Mouse (Mus musculus) neural tube, embryonic 12.5 days (tissue): Measurements from ENCODE around the gene Fnip1. TPM values are rescaled to one million over a fixed set of nuclear protein-coding genes. Genes with fewer than 3 reads are reported as not detected.

ENCODE experiments used
- ATAC-seq: fragments of 200-750 bp; cut with Nextera tagmentation; 2 replicates; pipeline ENCODE4 v1.8.0; 2017; ENCODE audit warnings: low read depth, mild to moderate bottlenecking, moderate TSS enrichment, moderate library complexity; ENCODE audit not compliant: low FRiP score
- H3K27ac ChIP-seq: fragments of 300-500 bp; sonication (generic); 2 replicates; pipeline ENCODE4 v1.5.1; 2016
- H3K27me3 ChIP-seq: fragments of 300-500 bp; sonication (generic); replicated peaks from 2 replicates; pipeline ENCODE4 v1.6.1; 2016; ENCODE audit warnings: mild to moderate bottlenecking
- H3K36me3 ChIP-seq: fragments of 300-500 bp; sonication (generic); 2 replicates; pipeline ENCODE4 v1.6.1; 2016; ENCODE audit warnings: mild to moderate bottlenecking
- H3K4me1 ChIP-seq: fragments of 300-500 bp; sonication (generic); 2 replicates; pipeline ENCODE4 v1.6.1; 2016
- H3K4me2 ChIP-seq: fragments of 300-500 bp; sonication (generic); replicated peaks from 2 replicates; pipeline ENCODE4 v1.6.1; 2016; ENCODE audit warnings: mild to moderate bottlenecking
- H3K4me3 ChIP-seq: fragments of 300-500 bp; sonication (generic); 2 replicates; pipeline ENCODE4 v1.5.1; 2016
- H3K9ac ChIP-seq: fragments of 300-500 bp; sonication (generic); 2 replicates; pipeline ENCODE4 v1.6.1; 2016; ENCODE audit warnings: mild to moderate bottlenecking
- H3K9me3 ChIP-seq: fragments of 300-500 bp; sonication (generic); 2 replicates; pipeline ENCODE4 v1.6.1; 2016; ENCODE audit warnings: mild to moderate bottlenecking
- WGBS: fragments of 180-500 bp; shearing (Covaris S2); methylation state at CpG from one replicate; pipeline ENCODE4 v1.1.7; 2016; 5-methylcytosine and 5-hydroxymethylcytosine counted together
- polyA plus RNA-seq: library from polyadenylated mRNA; unstranded; fragments of >200 nt; fragmentation: Nextera tagmentation; extraction: Ambion mirVana; gene quantifications from 2 replicates; pipeline ENCODE4 v1.2.1, GENCODE M21; 2016

Fnip1 gene
- polyA plus RNA-seq, 1 experiment from 2014 or later = 11.6 TPM

DNA sequence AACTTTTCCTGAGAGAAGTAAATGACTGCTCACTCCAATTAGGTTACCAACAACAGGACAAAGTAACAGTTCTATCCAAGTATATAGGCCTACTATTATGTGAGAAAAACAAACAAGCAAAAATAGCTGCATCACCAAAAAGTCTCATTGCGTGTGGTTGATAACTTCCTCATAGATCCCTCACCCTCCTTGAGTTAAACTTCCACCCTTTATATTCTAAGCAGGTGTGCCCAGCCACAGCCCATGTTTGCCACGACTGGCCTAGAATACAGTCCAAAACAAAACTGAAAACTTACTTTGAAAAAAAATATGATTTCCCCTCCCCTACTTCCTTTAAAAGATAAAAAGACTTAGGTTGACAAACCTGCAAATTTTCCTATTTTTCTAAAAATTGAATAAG, 90.0 kb downstream of the Fnip1 start:
- no peaks in the 10 kb centered on the region for H3K27me3 ChIP-seq
- no peak overlapping the region for H3K27ac ChIP-seq
- peaks cover 13% of the 10 kb centered on the region for H3K4me1 ChIP-seq
- H3K4me2 ChIP-seq = no peak overlapping the region
- no peak overlapping the region for H3K9ac ChIP-seq
- no peak for ATAC-seq
- 92% methylated on average over 2 of the region's 2 CpGs for WGBS
- no peaks in the 10 kb centered on the region for H3K36me3 ChIP-seq
- H3K9me3 ChIP-seq = no peaks in the 10 kb centered on the region
- H3K4me3 ChIP-seq = no peak overlapping the region

- Histone ChIP-seq H3K9me3 (no peaks in the 10 kb centered on the region), H3K4me1 (no peaks in the 10 kb centered on the region), H3K36me3 (no peaks in the 10 kb centered on the region), H3K27me3 (no peaks in the 10 kb centered on the region), H3K4me2 (no peak overlapping the region), H3K9ac (no peak overlapping the region), H3K27ac (no peak overlapping the region), H3K4me3 (no peak overlapping the region)
- no peak for ATAC-seq
- WGBS = 87% methylated on average over 1 of the region's 1 CpGs
These were observed 92.4 kb downstream of the Fnip1 start for GRCm38 (mm10) chr11:54530391-54530790.

DNA sequence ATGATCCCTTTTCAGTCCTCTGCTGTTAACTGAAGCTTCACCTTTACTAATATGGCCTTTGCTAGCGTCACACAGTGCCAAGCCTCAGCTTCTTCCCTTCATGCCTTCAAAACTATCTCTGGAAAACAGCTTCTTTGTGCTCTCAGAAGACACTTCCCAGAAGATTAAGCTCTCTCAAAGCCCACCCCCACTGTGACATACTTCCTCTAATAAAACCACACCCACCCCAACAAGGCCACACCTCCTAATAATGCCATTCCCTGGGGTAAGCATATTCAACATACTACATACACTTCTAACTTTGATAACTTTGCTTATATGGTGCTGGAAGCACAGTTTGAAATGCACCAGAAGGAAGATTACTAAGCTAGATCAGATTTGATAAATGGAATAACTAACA, 92.9 kb downstream of the Fnip1 start:
- Histone ChIP-seq H3K4me2 (no peak overlapping the region), H3K27ac (no peak overlapping the region), H3K27me3 (no peaks in the 10 kb centered on the region), H3K9ac (no peak overlapping the region), H3K4me3 (no peak overlapping the region), H3K4me1 (no peaks in the 10 kb centered on the region), H3K36me3 (no peaks in the 10 kb centered on the region), H3K9me3 (no peaks in the 10 kb centered on the region)
- ATAC-seq = no peak
- 94% methylated on average over 1 of the region's 1 CpGs for WGBS

GRCm38 (mm10) chr11:54533834-54534233, 95.8 kb downstream of the Fnip1 start:
- no peaks in the 10 kb centered on the region for H3K9me3 ChIP-seq
- H3K4me3 ChIP-seq = no peak overlapping the region
- no peak overlapping the region for H3K4me2 ChIP-seq
- no peak for ATAC-seq
- H3K27me3 ChIP-seq = no peaks in the 10 kb centered on the region
- no peak overlapping the region for H3K9ac ChIP-seq
- H3K27ac ChIP-seq = no peak overlapping the region
- H3K36me3 ChIP-seq = no peaks in the 10 kb centered on the region
- no peaks in the 10 kb centered on the region for H3K4me1 ChIP-seq
- WGBS = 81% methylated on average over 2 of the region's 2 CpGs

- ATAC-seq = no peak
- 58% methylated on average over 6 of the region's 6 CpGs for WGBS
These were observed 96.9 kb downstream of the Fnip1 start for GRCm38 (mm10) chr11:54534871-54535270.

DNA sequence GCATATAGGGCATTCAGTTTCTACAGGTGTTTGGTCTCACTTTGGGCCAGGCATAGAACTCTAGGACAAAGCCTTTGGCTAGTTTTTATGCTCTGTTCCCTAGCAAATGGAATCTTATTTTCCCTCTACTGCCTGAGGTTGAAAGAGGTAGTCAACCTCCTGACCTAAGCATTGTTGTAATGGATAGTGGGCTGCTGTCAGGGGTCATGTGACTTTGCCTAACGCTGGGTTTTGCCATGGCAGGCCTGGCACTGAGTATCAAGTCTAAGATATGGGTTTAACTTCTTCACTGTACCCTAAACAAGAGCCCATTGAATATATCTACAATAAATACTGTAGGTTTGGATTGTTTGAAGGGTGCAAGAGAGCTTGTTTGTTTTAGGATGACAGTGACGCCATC, 101.0 kb downstream of the Fnip1 start:
- 65% methylated on average over 2 of the region's 2 CpGs for WGBS
- no peaks in the 10 kb centered on the region for H3K4me1 ChIP-seq

More at GRCm38 (mm10) chr11:54534871-54535270, 96.9 kb downstream of the Fnip1 start:
- Histone ChIP-seq H3K4me3 (no peak overlapping the region), H3K9ac (no peak overlapping the region), H3K27ac (no peak overlapping the region), H3K4me1 (no peaks in the 10 kb centered on the region), H3K9me3 (no peaks in the 10 kb centered on the region), H3K36me3 (no peaks in the 10 kb centered on the region), H3K4me2 (no peak overlapping the region), H3K27me3 (no peaks in the 10 kb centered on the region)

DNA sequence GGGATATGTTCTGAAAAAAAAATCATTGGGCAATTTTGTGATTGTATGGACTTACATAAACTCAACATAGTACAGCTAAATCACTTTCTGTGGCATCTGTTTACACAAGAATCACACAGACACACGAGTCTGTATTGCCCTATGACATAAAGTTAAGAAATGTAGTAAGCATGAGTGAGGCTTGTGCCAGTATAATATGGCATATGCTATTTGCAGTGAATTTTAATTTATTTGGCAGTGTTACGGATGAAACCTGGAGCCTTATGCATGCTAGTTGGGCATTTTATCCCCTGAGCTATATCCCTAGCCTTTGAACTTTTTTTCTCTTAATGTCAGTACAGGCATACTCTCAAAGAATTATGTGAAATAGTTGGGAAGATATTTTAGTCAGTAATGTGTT, 101.5 kb downstream of the Fnip1 start:
- no peaks in the 10 kb centered on the region for H3K36me3 ChIP-seq
- no peak overlapping the region for H3K9ac ChIP-seq
- no peak for ATAC-seq
- WGBS = 88% methylated on average over 2 of the region's 2 CpGs
- no peak overlapping the region for H3K4me2 ChIP-seq
- H3K27me3 ChIP-seq = no peaks in the 10 kb centered on the region
- H3K4me3 ChIP-seq = no peak overlapping the region
- H3K27ac ChIP-seq = no peak overlapping the region
- no peaks in the 10 kb centered on the region for H3K9me3 ChIP-seq
- H3K4me1 ChIP-seq = no peaks in the 10 kb centered on the region

More for the DNA sequence above, 101.0 kb downstream of the Fnip1 start:
- ATAC-seq = no peak
- H3K4me3 ChIP-seq = no peak overlapping the region
- H3K36me3 ChIP-seq = no peaks in the 10 kb centered on the region
- H3K9me3 ChIP-seq = no peaks in the 10 kb centered on the region
- no peak overlapping the region for H3K27ac ChIP-seq
- H3K4me2 ChIP-seq = no peak overlapping the region
- no peak overlapping the region for H3K9ac ChIP-seq
- no peaks in the 10 kb centered on the region for H3K27me3 ChIP-seq

DNA sequence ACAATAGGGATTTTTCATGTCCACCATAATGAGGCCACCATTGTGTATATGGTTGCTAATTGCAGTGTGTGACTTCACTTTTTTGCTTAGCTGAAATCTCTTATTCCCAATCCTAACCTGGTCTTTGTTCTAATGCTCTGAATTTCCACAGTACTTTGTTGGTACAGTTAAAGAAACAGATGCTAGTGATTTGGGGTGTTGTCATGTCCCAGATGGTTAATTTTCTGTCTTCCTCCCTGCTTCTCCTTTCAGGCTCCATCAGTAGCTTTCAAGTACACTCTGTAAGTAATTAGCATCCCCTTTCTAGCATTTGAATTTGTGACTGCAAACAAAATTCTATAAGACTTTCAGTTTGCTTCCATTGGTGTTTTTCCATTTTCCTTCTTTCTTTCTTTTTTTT, 102.3 kb downstream of the Fnip1 start:
- no peak overlapping the region for H3K4me3 ChIP-seq
- no peaks in the 10 kb centered on the region for H3K4me1 ChIP-seq
- H3K4me2 ChIP-seq = no peak overlapping the region
- H3K9ac ChIP-seq = no peak overlapping the region
- H3K27ac ChIP-seq = no peak overlapping the region
- H3K27me3 ChIP-seq = no peaks in the 10 kb centered on the region
- ATAC-seq = no peak
- H3K9me3 ChIP-seq = no peaks in the 10 kb centered on the region
- H3K36me3 ChIP-seq = no peaks in the 10 kb centered on the region

DNA sequence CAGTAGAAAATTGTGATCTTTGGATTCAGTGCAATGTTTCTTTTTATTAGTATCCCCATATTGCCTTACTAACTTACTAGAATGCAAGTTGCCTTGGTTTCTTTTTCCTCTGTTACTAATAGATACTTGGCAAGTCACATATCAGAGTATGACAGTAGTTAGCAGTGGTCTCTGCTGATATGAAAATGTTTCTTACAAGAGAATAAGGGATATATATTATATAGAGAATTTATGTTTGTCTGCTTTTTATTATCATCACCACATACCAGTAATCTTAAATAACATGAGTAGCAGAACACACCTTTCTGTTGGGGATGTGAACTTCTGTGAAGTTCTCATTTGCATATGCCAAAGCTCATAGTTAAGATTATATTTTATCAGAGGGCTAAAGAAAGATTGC, 104.4 kb downstream of the Fnip1 start:
- H3K27me3 ChIP-seq = no peaks in the 10 kb centered on the region
- H3K4me2 ChIP-seq = no peak overlapping the region
- no peak overlapping the region for H3K27ac ChIP-seq
- H3K36me3 ChIP-seq = no peaks in the 10 kb centered on the region
- H3K9ac ChIP-seq = no peak overlapping the region
- no peaks in the 10 kb centered on the region for H3K4me1 ChIP-seq
- H3K9me3 ChIP-seq = no peaks in the 10 kb centered on the region
- no peak overlapping the region for H3K4me3 ChIP-seq
- ATAC-seq = no peak

GRCm38 (mm10) chr11:54554970-54555369, 117.0 kb downstream of the Fnip1 start:
- Histone ChIP-seq H3K9me3 (no peaks in the 10 kb centered on the region), H3K4me2 (no peak overlapping the region), H3K9ac (no peak overlapping the region), H3K27ac (no peak overlapping the region), H3K4me3 (no peak overlapping the region), H3K4me1 (no peaks in the 10 kb centered on the region), H3K36me3 (no peaks in the 10 kb centered on the region), H3K27me3 (no peaks in the 10 kb centered on the region)
- WGBS = 84% methylated on average over 2 of the region's 2 CpGs
- ATAC-seq = no peak

DNA sequence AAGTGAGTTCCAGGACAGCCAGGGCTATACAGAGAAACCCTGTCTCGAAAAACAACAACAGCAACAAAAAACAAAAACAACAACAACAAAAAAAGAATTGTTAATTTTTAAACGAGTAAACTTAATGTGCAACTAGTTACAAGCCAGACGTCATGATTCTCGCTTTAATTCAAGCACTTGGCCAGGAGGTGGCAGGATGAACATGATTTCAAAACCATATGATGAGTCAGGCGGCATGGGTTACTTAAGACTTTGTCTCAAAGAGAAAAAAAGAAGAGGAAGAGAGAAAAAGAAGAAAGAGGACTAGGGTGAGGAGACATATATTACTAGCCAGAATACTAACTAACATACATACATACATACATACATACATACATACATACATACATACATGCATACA, 124.8 kb downstream of the Fnip1 start:
- no peaks in the 10 kb centered on the region for H3K9me3 ChIP-seq
- H3K4me3 ChIP-seq = no peak overlapping the region
- H3K4me1 ChIP-seq = no peaks in the 10 kb centered on the region
- no peak overlapping the region for H3K9ac ChIP-seq
- no peaks in the 10 kb centered on the region for H3K36me3 ChIP-seq
- 88% methylated on average over 5 of the region's 5 CpGs for WGBS
- H3K4me2 ChIP-seq = no peak overlapping the region
- ATAC-seq = no peak
- no peak overlapping the region for H3K27ac ChIP-seq
- no peaks in the 10 kb centered on the region for H3K27me3 ChIP-seq
